Mouse (Mus musculus) midbrain, embryonic 11.5 days (tissue): ENCODE data around the gene Tmcc1. TPM values are rescaled to one million over a fixed set of nuclear protein-coding genes. Genes with fewer than 3 reads are reported as not detected.

Source experiments
- ATAC-seq: fragments of 200-750 bp; cut with Nextera tagmentation; 2 replicates; pipeline ENCODE4 v1.8.0; 2017; ENCODE audit warnings: moderate TSS enrichment, moderate library complexity; ENCODE audit not compliant: low FRiP score
- DNase-seq: peaks from one replicate; pipeline ENCODE4 v3.0.0; 2015; ENCODE audit warnings: low spot score; ENCODE audit errors: missing footprints
- H3K27ac ChIP-seq: fragments of 300-500 bp; sonication (generic); 2 replicates; pipeline ENCODE4 v1.5.1; 2014; ENCODE audit warnings: low read depth, low read length
- H3K27me3 ChIP-seq: fragments of 300-500 bp; sonication (generic); 2 replicates; pipeline ENCODE4 v1.6.1; 2014; ENCODE audit warnings: mild to moderate bottlenecking, low read length, moderate library complexity, mixed read lengths; ENCODE audit not compliant: control insufficient read depth, insufficient read depth
- H3K36me3 ChIP-seq: fragments of 300-500 bp; sonication (generic); 2 replicates; pipeline ENCODE4 v1.6.1; 2014; ENCODE audit warnings: mild to moderate bottlenecking, low read length, moderate library complexity, mixed read lengths; ENCODE audit not compliant: control insufficient read depth, insufficient read depth
- H3K4me1 ChIP-seq: fragments of 300-500 bp; sonication (generic); 2 replicates; pipeline ENCODE4 v1.6.1; 2014; ENCODE audit warnings: low read length; ENCODE audit not compliant: control insufficient read depth, insufficient read depth
- H3K4me2 ChIP-seq: fragments of 300-500 bp; sonication (generic); 2 replicates; pipeline ENCODE4 v1.6.1; 2014; ENCODE audit warnings: mild to moderate bottlenecking, moderate library complexity
- H3K4me3 ChIP-seq: fragments of 300-500 bp; sonication (generic); 2 replicates; pipeline ENCODE4 v1.5.1; 2014; ENCODE audit warnings: low read depth, low read length
- H3K9ac ChIP-seq: fragments of 300-500 bp; sonication (generic); 2 replicates; pipeline ENCODE4 v1.6.1; 2014; ENCODE audit warnings: low read length
- H3K9me3 ChIP-seq: fragments of 300-500 bp; sonication (generic); 2 replicates; pipeline ENCODE4 v1.6.1; 2016; ENCODE audit warnings: low read length; ENCODE audit not compliant: control insufficient read depth
- WGBS: fragments of 180-500 bp; shearing (Covaris S2); extraction: QIAGEN DNeasy Blood & Tissue Kit; methylation state at CpG from one replicate; pipeline ENCODE4 v1.1.7; 2014; 5-methylcytosine and 5-hydroxymethylcytosine counted together
- polyA plus RNA-seq: library from polyadenylated mRNA; unstranded; fragments of >200 nt; fragmentation: Nextera tagmentation; extraction: Ambion mirVana; gene quantifications from 2 replicates; pipeline ENCODE4 v1.2.1, GENCODE M21; 2014

The Tmcc1 gene
- polyA plus RNA-seq, 1 experiment from 2014 or later: 18.9 TPM

DNA sequence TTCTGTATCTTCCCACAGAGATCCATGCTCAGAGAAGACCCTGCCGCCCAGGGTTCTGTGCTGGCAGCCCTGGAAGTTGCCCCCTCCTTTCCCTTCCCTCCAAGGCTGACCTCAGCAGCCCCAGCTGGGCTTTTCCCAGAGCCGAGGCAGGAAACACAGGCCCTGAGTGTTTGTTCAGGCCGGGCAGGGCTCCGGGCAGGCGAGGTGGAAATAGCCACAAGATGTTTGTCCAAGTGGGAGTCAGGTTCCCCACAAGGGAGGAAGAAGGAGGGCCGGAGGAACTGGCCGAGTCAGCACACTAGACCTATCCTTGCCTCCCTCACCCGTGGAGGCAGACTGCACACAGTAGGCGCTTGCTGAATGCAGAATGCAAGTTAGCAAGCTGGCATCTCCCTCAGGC is 186.6 kb downstream of the Tmcc1 start:
- no peak for ATAC-seq
- Histone ChIP-seq H3K4me3 (no peak overlapping the region), H3K9ac (no peak overlapping the region), H3K36me3 (no peaks in the 10 kb centered on the region), H3K27me3 (no peaks in the 10 kb centered on the region), H3K4me2 (no peak overlapping the region), H3K27ac (no peak overlapping the region), H3K4me1 (no peaks in the 10 kb centered on the region), H3K9me3 (no peaks in the 10 kb centered on the region)
- 55% methylated on average over 9 of the region's 9 CpGs for WGBS
- DNase-seq: no peak

GRCm38 (mm10) chr6:116005959-116006288 is 187.4 kb downstream of the Tmcc1 start:
- ATAC-seq (no peak), DNase-seq (no peak)
- Histone ChIP-seq H3K4me1 (no peaks in the 10 kb centered on the region), H3K27me3 (no peaks in the 10 kb centered on the region), H3K36me3 (no peaks in the 10 kb centered on the region), H3K4me3 (no peak overlapping the region), H3K4me2 (no peak overlapping the region), H3K27ac (no peak overlapping the region; the same call in 1 of the 2 replicates), H3K9me3 (no peaks in the 10 kb centered on the region), H3K9ac (no peak overlapping the region)
- WGBS: 76% methylated on average over 4 of the region's 4 CpGs

DNA sequence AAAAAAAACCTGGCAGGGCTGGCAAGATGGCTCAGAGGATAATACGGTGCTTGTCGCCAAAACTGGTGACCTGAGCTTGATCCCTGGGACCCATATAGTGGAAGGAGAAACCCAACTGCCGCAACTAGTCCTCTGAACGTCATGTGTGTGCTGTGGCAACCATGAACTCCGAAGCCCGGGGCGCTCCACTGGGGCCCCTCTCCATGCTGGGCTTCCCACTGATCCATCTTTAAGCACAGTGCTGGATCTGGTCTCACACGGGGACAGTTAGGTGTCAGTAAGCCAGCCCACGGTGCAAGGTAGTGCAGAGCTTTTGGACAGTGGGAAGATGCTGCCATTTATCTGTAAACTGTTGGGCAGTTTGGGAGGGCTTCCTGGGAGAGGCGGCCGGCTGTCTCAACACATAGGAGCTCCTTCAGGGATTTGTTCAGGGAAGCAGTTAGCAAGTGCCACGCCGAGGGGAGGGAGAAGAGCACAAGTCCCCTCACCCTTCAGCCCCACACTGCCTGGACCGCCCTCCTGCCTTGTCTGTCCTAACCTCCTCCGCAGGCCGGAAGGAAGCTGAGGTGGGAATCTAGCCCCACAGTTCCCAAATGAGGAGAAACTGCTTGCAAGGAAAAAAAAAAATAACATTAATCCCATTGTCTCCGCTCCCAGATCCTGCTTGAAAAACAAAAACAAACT is 187.9 kb downstream of the Tmcc1 start:
- H3K9me3 ChIP-seq: no peaks in the 10 kb centered on the region
- no peak overlapping the region for H3K27ac ChIP-seq
- H3K4me1 ChIP-seq: no peaks in the 10 kb centered on the region
- H3K9ac ChIP-seq: no peak overlapping the region
- DNase-seq (no peak), ATAC-seq (no peak)
- WGBS: 76% methylated on average over 17 of the region's 17 CpGs
- no peaks in the 10 kb centered on the region for H3K27me3 ChIP-seq
- no peaks in the 10 kb centered on the region for H3K36me3 ChIP-seq
- no peak overlapping the region for H3K4me2 ChIP-seq
- no peak overlapping the region for H3K4me3 ChIP-seq

GRCm38 (mm10) chr6:116004716-116005115 is 188.6 kb downstream of the Tmcc1 start:
- Histone ChIP-seq H3K9ac (no peak overlapping the region), H3K4me1 (no peaks in the 10 kb centered on the region), H3K36me3 (no peaks in the 10 kb centered on the region), H3K27ac (no peak overlapping the region), H3K27me3 (no peaks in the 10 kb centered on the region), H3K4me2 (no peak overlapping the region), H3K9me3 (no peaks in the 10 kb centered on the region), H3K4me3 (no peak overlapping the region)
- WGBS: 84% methylated on average over 5 of the region's 6 CpGs
- ATAC-seq (no peak), DNase-seq (no peak)

DNA sequence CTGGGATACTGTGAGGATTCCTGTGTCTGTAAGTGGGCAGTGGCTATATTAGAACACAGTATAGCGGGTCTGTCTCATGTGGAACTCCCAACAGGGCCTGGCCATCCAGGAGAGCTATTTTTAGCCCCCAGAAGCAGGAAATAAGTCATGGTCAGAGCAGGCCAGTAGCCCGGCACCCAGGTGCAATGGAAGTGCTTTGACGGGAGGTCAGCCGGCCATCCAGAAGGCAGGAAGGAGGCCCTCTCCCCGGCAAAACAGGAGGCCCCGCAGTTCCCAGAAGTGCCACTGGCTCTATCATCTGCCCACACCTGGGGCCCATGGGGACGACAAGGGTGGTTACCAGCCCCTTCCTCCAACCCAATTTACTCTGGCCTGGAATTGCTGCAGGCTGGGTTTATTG is 189.2 kb downstream of the Tmcc1 start:
- Histone ChIP-seq H3K4me1 (no peaks in the 10 kb centered on the region), H3K27ac (no peak overlapping the region)
- no peak for DNase-seq

DNA sequence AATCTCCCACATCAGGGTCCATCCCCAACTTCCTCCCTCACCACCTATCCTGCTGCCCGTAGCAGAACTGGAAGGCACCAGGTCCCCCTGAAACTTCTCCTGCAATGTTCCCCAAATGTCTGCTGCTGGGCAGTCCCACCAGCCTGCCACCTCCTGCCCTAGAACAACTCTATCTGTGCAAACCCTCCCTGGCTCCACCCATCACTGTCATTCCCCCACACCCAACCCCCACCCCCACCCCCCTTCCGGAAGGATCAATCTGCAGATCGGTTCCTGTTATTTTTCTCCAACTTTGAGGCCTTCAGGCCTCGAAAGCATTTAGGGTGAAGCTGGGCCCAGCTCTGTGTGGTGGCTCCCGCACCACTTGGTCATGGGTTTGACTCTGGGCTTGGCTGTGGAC is 189.8 kb downstream of the Tmcc1 start:
- 69% methylated on average over 5 of the region's 5 CpGs for WGBS

More for the DNA sequence above, 189.2 kb downstream of the Tmcc1 start:
- no peaks in the 10 kb centered on the region for H3K27me3 ChIP-seq
- H3K4me2 ChIP-seq: no peak overlapping the region
- no peak overlapping the region for H3K4me3 ChIP-seq
- ATAC-seq: no peak
- no peaks in the 10 kb centered on the region for H3K36me3 ChIP-seq
- WGBS: 74% methylated on average over 7 of the region's 7 CpGs
- no peak overlapping the region for H3K9ac ChIP-seq
- H3K9me3 ChIP-seq: no peaks in the 10 kb centered on the region

GRCm38 (mm10) chr6:116002311-116003104 is 190.8 kb downstream of the Tmcc1 start:
- ATAC-seq (no peak), DNase-seq (no peak)
- Histone ChIP-seq H3K27me3 (no peaks in the 10 kb centered on the region), H3K27ac (no peak overlapping the region), H3K9ac (no peak overlapping the region), H3K4me3 (no peak overlapping the region), H3K9me3 (no peaks in the 10 kb centered on the region), H3K4me2 (no peak overlapping the region), H3K36me3 (no peaks in the 10 kb centered on the region), H3K4me1 (no peaks in the 10 kb centered on the region)
- WGBS: 69% methylated on average over 12 of the region's 12 CpGs

More for the DNA sequence above, 189.8 kb downstream of the Tmcc1 start:
- Histone ChIP-seq H3K4me1 (no peaks in the 10 kb centered on the region), H3K27ac (no peak overlapping the region), H3K9ac (no peak overlapping the region), H3K27me3 (no peaks in the 10 kb centered on the region), H3K36me3 (no peaks in the 10 kb centered on the region), H3K4me3 (no peak overlapping the region), H3K9me3 (no peaks in the 10 kb centered on the region), H3K4me2 (no peak overlapping the region)
- DNase-seq (no peak), ATAC-seq (no peak)

GRCm38 (mm10) chr6:116000851-116001250 is 192.4 kb downstream of the Tmcc1 start:
- Histone ChIP-seq H3K4me2 (no peak overlapping the region), H3K9ac (no peak overlapping the region), H3K36me3 (no peaks in the 10 kb centered on the region), H3K4me1 (no peaks in the 10 kb centered on the region), H3K9me3 (no peaks in the 10 kb centered on the region), H3K27me3 (peaks cover 5% of the 10 kb centered on the region), H3K4me3 (no peak overlapping the region), H3K27ac (no peak overlapping the region)
- ATAC-seq (no peak), DNase-seq (no peak)
- WGBS: 85% methylated on average over 5 of the region's 5 CpGs

DNA sequence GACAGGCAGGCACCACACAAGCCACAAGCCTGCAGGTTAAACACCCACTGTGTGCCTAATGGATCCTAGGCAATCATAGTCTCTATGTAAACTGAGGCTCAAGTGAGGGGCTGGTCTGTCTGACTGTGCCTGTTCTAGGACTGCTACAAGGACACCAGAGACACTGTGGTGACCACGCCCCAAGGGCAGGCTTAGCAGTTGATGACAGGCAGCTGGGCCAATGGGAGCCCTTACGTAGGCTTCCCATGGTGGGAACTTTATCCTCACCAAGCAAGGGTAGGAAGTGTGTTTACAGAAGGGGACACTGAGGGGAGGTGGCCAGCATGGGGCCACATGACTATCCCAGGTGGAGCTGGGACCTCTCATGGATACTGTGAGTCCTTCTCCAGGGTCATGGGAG is 194.1 kb downstream of the Tmcc1 start:
- no peaks in the 10 kb centered on the region for H3K9me3 ChIP-seq
- H3K4me3 ChIP-seq: no peak overlapping the region
- peaks cover 10% of the 10 kb centered on the region for H3K27me3 ChIP-seq
- no peak overlapping the region for H3K27ac ChIP-seq
- ATAC-seq (no peak), DNase-seq (no peak)
- H3K4me2 ChIP-seq: no peak overlapping the region
- no peak overlapping the region for H3K9ac ChIP-seq
- WGBS: 87% methylated on average over 2 of the region's 2 CpGs
- peaks cover 2% of the 10 kb centered on the region; the same call in 1 of the 2 replicates for H3K4me1 ChIP-seq
- H3K36me3 ChIP-seq: no peaks in the 10 kb centered on the region
